Mouse (Mus musculus) forebrain, postnatal 0 days (tissue): ENCODE results near the gene Igfn1. TPM values are rescaled to one million over a fixed set of nuclear protein-coding genes. Genes with fewer than 3 reads are reported as not detected.

Experiments
- ATAC-seq: fragments of 200-750 bp; cut with Nextera tagmentation; 2 replicates; pipeline ENCODE4 v1.8.0; 2017; ENCODE audit warnings: mild to moderate bottlenecking, moderate library complexity
- DNase-seq: peaks from one replicate; pipeline ENCODE4 v3.0.0-alpha.2; 2015
- H3K27ac ChIP-seq: fragments of 300-500 bp; sonication (generic); 2 replicates; pipeline ENCODE4 v1.5.1; 2014; ENCODE audit warnings: low read depth, mild to moderate bottlenecking, antibody characterized with exemption, low read length, moderate library complexity, mixed read lengths
- H3K27me3 ChIP-seq: fragments of 300-500 bp; sonication (generic); 2 replicates; pipeline ENCODE4 v1.6.1; 2014; ENCODE audit warnings: mild to moderate bottlenecking, low read length, mixed read lengths; ENCODE audit not compliant: insufficient read depth
- H3K36me3 ChIP-seq: fragments of 300-500 bp; sonication (generic); 2 replicates; pipeline ENCODE4 v1.6.1; 2014; ENCODE audit warnings: mild to moderate bottlenecking, moderate library complexity; ENCODE audit not compliant: insufficient read depth
- H3K4me1 ChIP-seq: fragments of 300-500 bp; sonication (generic); 2 replicates; pipeline ENCODE4 v1.6.1; 2014; ENCODE audit warnings: antibody characterized with exemption; ENCODE audit not compliant: insufficient read depth
- H3K4me2 ChIP-seq: fragments of 300-500 bp; sonication (generic); 2 replicates; pipeline ENCODE4 v1.6.1; 2014; ENCODE audit warnings: low read depth, mild to moderate bottlenecking, moderate library complexity
- H3K4me3 ChIP-seq: fragments of 300-500 bp; sonication (generic); 2 replicates; pipeline ENCODE4 v1.5.1; 2014; ENCODE audit warnings: low read depth, low read length, mixed read lengths
- H3K9ac ChIP-seq: fragments of 300-500 bp; sonication (generic); 2 replicates; pipeline ENCODE4 v1.6.1; 2014; ENCODE audit warnings: mild to moderate bottlenecking
- H3K9me3 ChIP-seq: fragments of 300-500 bp; sonication (generic); 2 replicates; pipeline ENCODE4 v1.6.1; 2016; ENCODE audit warnings: low read length
- CTCF ChIP-seq: sonication (generic); IDR thresholded peaks from 2 replicates; pipeline ENCODE4 v1.5.1; 2016; ENCODE audit warnings: antibody characterized with exemption, control low read depth, low read depth
- WGBS: fragments of 180-500 bp; shearing (Covaris S2); extraction: QIAGEN DNeasy Blood & Tissue Kit; methylation state at CpG from one replicate; pipeline ENCODE4 v1.1.7; 2014; 5-methylcytosine and 5-hydroxymethylcytosine counted together
- polyA plus RNA-seq: library from polyadenylated mRNA; unstranded; fragments of >200 nt; fragmentation: Nextera tagmentation; extraction: Ambion mirVana; gene quantifications from 2 replicates; pipeline ENCODE4 v1.2.1, GENCODE M21; 2015
- total RNA-seq: library from RNA; depleted of rRNA; stranded (reverse); fragments of >200 nt; gene quantifications from 2 replicates; pipeline ENCODE4 v1.2.3, GENCODE M21; 2014

Igfn1 gene
- total and polyA plus RNA-seq, 2 experiments from 2014 or later = not detected

DNA sequence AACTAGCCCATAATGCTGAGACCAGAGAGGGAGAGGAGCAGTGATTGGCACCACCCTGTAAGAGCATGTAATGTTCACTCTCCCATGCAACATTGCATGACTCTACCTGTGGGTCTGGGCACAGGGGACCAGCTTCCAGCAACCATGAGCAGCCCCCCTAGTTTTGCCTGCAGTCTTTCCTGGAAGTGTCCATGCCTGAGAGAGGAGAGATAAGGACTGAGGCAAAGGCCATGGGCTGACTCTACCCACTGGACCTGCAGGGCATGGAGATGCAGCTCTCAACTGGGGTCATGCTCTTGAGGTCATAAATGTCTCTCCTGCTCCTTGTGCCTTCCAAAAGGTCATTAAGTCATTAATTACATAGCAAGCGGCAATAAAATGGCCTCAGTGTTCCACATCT lies 70.1 kb downstream of the Igfn1 start:
- no peak overlapping the region for H3K9ac ChIP-seq
- WGBS = 93% methylated on average over 1 of the region's 1 CpGs
- no peak overlapping the region for H3K27ac ChIP-seq
- no peaks in the 10 kb centered on the region for H3K36me3 ChIP-seq
- no peak for TF ChIP-seq CTCF
- no peak overlapping the region for H3K4me3 ChIP-seq
- DNase-seq (no peak), ATAC-seq (no peak)
- no peaks in the 10 kb centered on the region for H3K27me3 ChIP-seq
- H3K9me3 ChIP-seq = no peaks in the 10 kb centered on the region
- no peaks in the 10 kb centered on the region for H3K4me1 ChIP-seq
- no peak overlapping the region for H3K4me2 ChIP-seq

DNA sequence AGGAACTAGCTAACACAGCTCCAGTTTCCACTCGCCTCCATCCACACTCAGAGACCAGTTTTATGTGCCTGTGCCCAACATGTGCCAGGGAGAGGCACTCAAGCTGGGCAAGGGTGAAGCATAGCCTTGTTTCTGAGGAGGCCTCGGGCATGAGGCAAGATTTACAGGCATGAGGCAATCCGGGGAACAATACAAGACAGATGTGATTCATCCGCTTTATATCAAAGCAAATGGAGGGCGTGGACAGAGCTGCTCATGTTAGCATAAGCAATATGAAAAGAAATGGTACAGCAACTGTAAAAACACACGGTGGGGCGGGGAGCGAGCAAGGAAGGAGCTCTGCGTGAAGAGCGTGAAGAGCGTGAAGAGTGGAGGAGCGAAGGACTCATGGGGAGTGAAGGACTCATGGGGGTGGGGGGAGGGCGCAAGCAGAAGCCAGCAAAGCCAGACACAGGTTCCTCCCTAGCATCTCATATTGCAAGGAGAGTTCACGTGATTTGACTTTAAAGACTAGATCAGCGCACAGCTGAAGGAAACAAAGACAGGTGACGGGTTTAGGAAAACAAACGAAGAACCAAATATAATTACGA lies 72.3 kb downstream of the Igfn1 start:
- Histone ChIP-seq H3K4me2 (no peak overlapping the region), H3K4me3 (no peak overlapping the region), H3K9me3 (no peaks in the 10 kb centered on the region), H3K4me1 (no peaks in the 10 kb centered on the region), H3K36me3 (no peaks in the 10 kb centered on the region), H3K27ac (no peak overlapping the region), H3K9ac (no peak overlapping the region), H3K27me3 (no peaks in the 10 kb centered on the region)
- WGBS = 82% methylated on average over 18 of the region's 18 CpGs
- ATAC-seq (no peak), DNase-seq (no peak)
- no peak for TF ChIP-seq CTCF

DNA sequence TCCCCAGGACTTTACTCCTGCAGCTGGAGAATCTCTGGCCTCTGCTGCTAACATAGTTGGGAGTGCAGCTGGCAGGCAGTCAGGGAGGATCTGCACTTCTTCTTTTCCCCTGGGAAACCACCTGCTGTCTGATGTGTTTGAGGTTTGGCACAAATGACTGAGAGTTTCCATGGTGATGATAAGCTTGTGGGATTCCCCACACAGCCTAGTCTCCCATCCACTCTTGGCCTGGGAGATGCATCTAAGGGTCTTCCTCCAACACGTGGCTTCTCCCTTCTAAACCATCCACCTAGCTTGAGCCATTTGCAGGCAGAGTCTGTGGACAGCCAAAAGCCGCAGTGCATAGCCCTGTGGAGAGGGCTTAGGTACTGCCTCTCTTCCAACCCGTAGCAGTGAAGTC lies 76.3 kb downstream of the Igfn1 start:
- H3K4me2 ChIP-seq = no peak overlapping the region
- H3K27me3 ChIP-seq = no peaks in the 10 kb centered on the region
- no peak overlapping the region for H3K4me3 ChIP-seq
- no peak overlapping the region for H3K27ac ChIP-seq
- no peak overlapping the region for H3K9ac ChIP-seq
- WGBS = 40% methylated on average over 3 of the region's 3 CpGs
- H3K36me3 ChIP-seq = no peaks in the 10 kb centered on the region
- no peaks in the 10 kb centered on the region for H3K9me3 ChIP-seq
- no peak for TF ChIP-seq CTCF
- DNase-seq = peak; percentile 62
- peak; percentile 69 for ATAC-seq
- no peaks in the 10 kb centered on the region for H3K4me1 ChIP-seq

DNA sequence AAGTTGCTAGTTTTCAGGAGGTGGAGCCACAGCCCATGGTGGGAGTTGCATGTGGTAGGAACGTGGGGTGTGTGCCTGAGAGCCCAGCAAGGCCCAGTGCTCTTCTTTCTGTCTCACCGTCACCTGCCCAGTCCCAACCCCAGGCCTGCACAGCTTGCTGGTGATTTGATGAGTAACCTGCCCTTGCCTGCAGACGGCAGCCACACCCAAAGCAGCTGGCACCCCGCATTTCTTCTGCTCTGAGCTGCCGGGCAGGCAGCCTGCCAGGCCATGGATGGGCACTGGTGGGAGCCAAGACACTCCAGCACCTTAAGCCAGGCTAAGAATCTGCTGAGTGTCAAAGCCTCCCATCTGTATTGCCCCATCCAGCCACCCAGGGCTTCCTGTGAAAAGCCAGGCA lies 80.3 kb downstream of the Igfn1 start:
- no peaks in the 10 kb centered on the region for H3K4me1 ChIP-seq
- H3K27me3 ChIP-seq = no peaks in the 10 kb centered on the region; the same call in 1 of the 2 replicates
- no peaks in the 10 kb centered on the region for H3K36me3 ChIP-seq
- no peak overlapping the region for H3K27ac ChIP-seq
- no peak overlapping the region for H3K4me3 ChIP-seq
- H3K4me2 ChIP-seq = no peak overlapping the region
- no peak for TF ChIP-seq CTCF
- H3K9ac ChIP-seq = no peak overlapping the region
- no peaks in the 10 kb centered on the region for H3K9me3 ChIP-seq
- 70% methylated on average over 5 of the region's 5 CpGs for WGBS
- no peak for ATAC-seq
- no peak for DNase-seq

DNA sequence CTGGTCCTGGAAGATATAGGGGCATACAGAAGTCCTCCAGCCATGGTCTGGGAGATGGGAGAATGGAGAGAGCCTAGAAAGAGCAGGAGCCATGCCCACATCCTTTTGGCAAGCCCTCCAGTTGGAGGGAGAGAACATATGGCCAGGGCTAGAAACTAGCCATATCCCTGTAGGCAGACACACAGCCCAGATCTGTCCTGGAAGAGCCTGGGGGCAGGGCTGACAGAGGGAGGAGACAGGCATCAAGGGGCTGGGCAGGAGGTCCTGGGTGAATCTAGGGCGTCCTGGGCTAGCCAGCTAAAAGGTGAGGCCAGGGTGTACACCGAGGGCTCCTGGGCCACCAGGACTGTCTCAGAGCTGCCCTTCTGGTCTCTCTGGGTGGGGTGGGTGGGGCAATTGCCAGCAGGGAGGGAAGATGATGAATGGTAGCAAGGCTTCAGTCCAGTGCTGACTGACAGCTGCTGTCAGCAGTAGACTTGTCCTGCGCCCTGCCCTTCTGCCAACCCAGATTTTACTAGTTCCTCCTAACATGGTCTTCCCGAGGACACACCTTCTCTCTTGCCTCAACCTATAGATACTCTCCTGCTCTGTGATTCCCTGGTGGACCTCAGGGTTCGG lies 81.7 kb downstream of the Igfn1 start:
- DNase-seq = no peak
- Histone ChIP-seq H3K27me3 (peaks cover 9% of the 10 kb centered on the region), H3K27ac (no peak overlapping the region), H3K9me3 (no peaks in the 10 kb centered on the region), H3K9ac (no peak overlapping the region), H3K36me3 (no peaks in the 10 kb centered on the region), H3K4me1 (no peaks in the 10 kb centered on the region), H3K4me2 (no peak overlapping the region), H3K4me3 (no peak overlapping the region)
- TF ChIP-seq CTCF = no peak
- ATAC-seq = no peak
- 75% methylated on average over 5 of the region's 5 CpGs for WGBS

DNA sequence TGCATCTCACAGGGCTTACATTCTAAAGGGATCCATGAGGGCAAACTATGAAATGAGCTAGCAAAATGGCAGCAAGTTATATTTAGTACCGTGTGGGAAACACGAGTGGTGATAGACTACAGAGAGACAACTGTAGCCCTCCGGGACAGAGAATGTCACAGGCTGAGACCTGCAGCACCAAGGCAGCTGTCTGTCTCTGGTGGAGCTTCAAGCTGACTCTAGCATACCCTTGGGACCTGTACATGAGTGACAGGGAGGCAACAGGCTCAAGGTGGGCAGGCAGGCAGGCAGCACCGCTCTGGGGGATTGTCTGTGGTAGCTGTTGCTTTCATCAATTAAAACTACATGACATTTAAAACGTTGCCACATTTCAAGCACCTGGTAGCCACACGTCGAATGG lies 82.9 kb downstream of the Igfn1 start:
- H3K4me2 ChIP-seq = no peak overlapping the region
- peaks cover 19% of the 10 kb centered on the region for H3K27me3 ChIP-seq
- H3K9me3 ChIP-seq = no peaks in the 10 kb centered on the region
- DNase-seq = no peak
- WGBS = 80% methylated on average over 7 of the region's 7 CpGs
- H3K36me3 ChIP-seq = no peaks in the 10 kb centered on the region
- H3K9ac ChIP-seq = no peak overlapping the region
- no peak overlapping the region for H3K4me3 ChIP-seq
- no peak for TF ChIP-seq CTCF
- H3K4me1 ChIP-seq = no peaks in the 10 kb centered on the region
- no peak overlapping the region for H3K27ac ChIP-seq
- no peak for ATAC-seq

DNA sequence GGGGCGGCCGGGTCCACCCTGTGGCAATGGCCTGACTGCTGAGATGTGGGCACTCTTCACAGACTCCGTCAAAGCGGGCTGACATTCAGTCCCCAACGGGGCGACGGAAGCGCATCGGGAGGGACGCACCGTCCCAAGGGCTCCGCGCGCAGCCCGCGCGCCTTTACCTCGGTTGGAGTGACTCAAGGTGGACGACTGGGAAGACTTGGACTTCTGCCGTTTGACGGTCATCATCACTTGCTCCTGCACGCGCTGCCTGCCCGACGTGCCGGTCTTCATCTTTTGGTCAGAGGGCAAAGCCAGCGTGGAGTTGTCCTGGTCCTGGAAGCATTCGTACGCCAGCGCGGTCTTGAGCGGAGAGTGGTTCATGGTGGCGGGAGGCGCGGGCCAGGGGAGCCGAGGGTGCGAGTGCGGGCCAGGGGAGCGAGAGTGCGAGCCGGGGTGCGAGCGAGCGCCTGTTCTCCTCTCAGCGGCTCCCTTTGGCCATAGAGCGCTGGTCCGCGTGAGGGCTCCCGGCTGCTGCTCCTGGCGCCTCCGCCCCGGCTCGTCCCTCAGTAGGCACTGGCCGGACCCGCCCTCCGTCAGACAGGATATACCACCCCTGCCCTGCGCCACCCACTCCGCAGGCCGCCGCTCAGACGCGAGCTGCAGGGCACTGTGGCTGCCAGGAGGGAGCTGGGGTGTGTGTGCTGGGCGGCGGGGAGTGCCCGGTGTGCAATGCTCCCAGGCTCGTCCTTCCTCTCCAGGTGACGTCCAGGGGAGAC lies 87.3 kb downstream of the Igfn1 start, which contains the start of gene Pkp1:
Gene Pkp1, minus strand, starts transcription at position 564 of the 764 bp plus-strand sequence.
- peak within 1 kb of the TSS; percentile 36; the same call in 1 of the 2 replicates for H3K4me2 ChIP-seq
- no peaks in the 10 kb centered on the region for H3K4me1 ChIP-seq
- DNase-seq (no peak), ATAC-seq (no peak)
- peaks cover 41% of the 10 kb centered on the region for H3K27me3 ChIP-seq
- no peaks in the 10 kb centered on the region for H3K36me3 ChIP-seq
- no peak within 1 kb of the TSS for H3K27ac ChIP-seq
- no peak for TF ChIP-seq CTCF
- H3K4me3 ChIP-seq = peak within 1 kb of the TSS; percentile 17
- WGBS = 1% methylated on average over 62 of the region's 67 CpGs
- H3K9ac ChIP-seq = no peak within 1 kb of the TSS
- no peaks in the 10 kb centered on the region for H3K9me3 ChIP-seq
